Mouse (Mus musculus) kidney, postnatal 25 days (tissue): ENCODE results near the gene Trex2.
"Not testable (repeated sequence)": the region's sequence is repeated elsewhere in the genome, so short reads cannot be mapped to it uniquely, and the experiment has no call there.

Experiments
- DNase-seq, 2 experiments: peaks; one replicate each; pipeline ENCODE4 v3.0.0; 2021; ENCODE audit warnings: mixed read lengths in 2 of 2

Trex2 gene

GRCm38 (mm10) chrX:73412767-73413166 is 22.4 kb downstream of the Trex2 start:
- DNase-seq = no peak

- peak in 1 of 2 experiments; percentile 4 for DNase-seq
Measured at GRCm38 (mm10) chrX:73410880-73411517, 24.1 kb downstream of the Trex2 start, which contains the start of gene Zfp92. Gene Zfp92, plus strand, starts transcription at chrX:73411096.

- no peak for DNase-seq
Measured at GRCm38 (mm10) chrX:73401616-73402015, 33.5 kb downstream of the Trex2 start.

GRCm38 (mm10) chrX:73400951-73401350 is 34.2 kb downstream of the Trex2 start:
- no peak for DNase-seq

- DNase-seq = not testable (repeated sequence)
Measured at GRCm38 (mm10) chrX:73398636-73399035, 36.5 kb downstream of the Trex2 start, which contains the start of gene Gm18336. Gene Gm18336, minus strand, starts transcription at chrX:73398736.

GRCm38 (mm10) chrX:73396446-73396845 is 38.7 kb downstream of the Trex2 start:
- DNase-seq = no peak

- no peak for DNase-seq
Measured at GRCm38 (mm10) chrX:73391481-73391880, 43.7 kb downstream of the Trex2 start.

GRCm38 (mm10) chrX:73384924-73385323 is 50.2 kb downstream of the Trex2 start:
- DNase-seq = no peak

- DNase-seq = no peak
Measured at GRCm38 (mm10) chrX:73384419-73384818, 50.7 kb downstream of the Trex2 start.
